Mouse (Mus musculus) CH12F3 (cell line): ENCODE measurements around the gene Sprr2i.

ENCODE experiments used
- in situ Hi-C: fragments of 300-500 bp; cut with MboI; formaldehyde crosslinking; loops from 2 replicates; pipeline ENCODE4 v1.14.3; 2020; ENCODE audit warnings: low sequenced_read_pairs

Sprr2i gene

DNA sequence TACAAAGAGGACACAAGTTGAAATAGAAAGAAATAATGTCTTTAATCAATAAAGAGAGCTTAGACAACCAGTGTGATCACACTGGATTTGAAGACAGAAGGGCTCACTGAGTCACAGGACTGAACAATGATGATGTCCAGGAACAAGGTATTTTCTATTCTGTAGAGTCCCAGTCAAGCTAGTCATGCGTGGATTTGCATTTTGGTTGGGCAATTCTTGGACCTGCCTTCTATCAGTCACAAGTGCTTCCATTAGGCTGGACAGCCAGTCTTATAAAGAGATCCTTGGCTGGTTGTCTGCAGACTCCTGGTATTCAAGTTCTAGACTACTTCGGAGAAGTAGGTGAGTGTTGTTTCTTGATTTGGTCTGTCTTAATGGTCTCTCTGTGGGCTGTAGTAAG is at the start of gene Sprr2i:
Gene Sprr2i, plus strand, starts transcription at position 301 of the 400 bp plus-strand sequence.
- in situ Hi-C loops, result no loop called here

DNA sequence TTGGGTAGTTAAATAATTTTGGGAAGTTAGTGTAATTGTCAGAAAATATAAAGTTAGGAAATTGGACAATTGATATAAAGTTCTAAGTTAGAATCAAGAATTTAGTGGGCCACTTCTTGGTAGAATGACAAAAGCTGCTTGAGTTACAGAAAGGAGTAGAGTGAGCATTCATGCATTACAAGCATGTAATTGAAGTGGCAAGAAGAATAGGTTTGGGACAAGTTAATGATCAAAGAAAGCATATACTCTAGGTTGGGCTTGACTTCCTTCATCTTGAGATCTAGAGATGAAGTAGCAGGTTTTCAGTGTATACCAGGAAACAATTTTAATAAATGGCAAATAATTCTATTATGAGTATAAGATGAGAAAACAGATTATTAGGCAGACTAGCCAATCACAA is 46.2 kb upstream of the Sprr2i start:
- in situ Hi-C loops, result no loop called here

DNA sequence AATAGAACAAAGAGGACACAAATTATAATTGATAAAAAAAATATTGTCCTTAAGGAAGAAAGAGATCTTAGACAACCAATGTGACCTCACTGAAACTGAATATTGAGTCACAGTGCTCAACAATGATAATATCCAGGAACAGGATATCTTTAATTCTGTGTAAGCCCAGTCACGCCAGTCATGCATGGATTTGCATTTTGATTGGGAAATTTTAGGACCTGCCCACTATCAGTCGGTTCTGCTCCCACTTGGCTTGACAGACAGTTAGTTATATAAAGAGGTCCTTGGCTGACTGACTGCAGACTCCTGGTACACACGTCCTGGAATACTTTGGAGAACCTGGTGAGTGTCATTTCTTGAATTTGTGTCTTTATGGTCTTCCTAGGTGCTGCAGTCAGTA is 42.9 kb upstream of the Sprr2i start, which contains the start of gene Sprr2f:
Gene Sprr2f, plus strand, starts transcription at position 301 of the 400 bp plus-strand sequence.
- in situ Hi-C loops, result no loop called here

DNA sequence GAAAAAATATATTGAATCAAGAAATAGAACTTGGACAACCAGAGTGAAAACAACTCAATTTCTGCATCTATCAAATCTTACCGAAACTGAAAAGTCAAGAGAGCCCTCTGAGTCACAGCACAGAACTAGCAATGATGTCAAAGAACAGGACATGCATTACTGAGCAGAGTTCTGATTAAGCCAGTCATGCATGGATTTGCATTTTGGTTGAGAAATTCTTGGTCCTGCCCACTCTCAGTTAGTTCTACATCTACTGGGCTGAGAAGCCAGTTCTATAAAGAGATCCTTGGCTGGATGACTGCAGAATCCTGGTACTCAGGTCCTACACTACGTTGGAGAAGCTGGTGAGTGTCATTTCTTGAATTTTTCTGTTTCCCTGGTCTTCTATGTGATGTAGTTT is 34.2 kb upstream of the Sprr2i start:
- in situ Hi-C loops, result no loop called here

DNA sequence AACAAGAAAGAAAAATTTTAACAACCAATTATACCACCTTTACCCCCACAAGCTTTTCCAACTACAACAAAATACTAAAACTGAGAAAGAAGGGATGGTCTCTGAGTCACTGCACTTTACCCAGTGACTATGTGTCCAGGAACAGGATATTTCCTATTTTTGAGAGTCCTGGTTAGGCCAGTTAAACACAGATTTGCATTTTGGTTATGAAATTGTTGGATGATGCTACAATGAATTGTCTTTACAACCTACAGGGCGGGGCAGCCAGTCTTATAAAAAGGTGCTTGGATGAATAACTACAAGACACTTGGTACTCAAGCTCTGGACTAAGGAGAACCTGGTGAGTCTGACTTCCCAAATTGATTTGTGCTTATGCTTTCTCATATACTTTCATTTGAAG is 22.4 kb upstream of the Sprr2i start, which contains the start of gene Sprr2h:
Gene Sprr2h, plus strand, starts transcription at position 301 of the 400 bp plus-strand sequence.
- in situ Hi-C loops, result no loop called here

DNA sequence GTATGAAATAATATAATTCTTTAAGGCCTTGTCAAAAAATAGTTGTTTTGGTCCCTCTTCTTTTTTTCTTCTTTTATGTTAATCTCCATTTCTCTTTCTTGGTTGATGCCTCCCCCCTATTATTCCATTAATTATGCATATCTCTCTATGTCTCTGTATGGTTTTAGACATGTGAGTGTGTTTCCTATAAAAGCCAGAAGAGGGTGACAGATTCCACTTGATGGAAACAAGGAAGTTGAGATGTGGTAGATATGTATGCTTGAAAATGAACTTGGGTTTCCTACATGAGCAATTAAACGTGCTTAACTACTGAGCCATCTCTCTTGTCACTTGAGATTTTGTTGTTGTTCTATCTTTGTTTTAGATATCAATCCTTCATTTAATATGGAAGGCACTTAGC is 13.5 kb upstream of the Sprr2i start:
- in situ Hi-C loops, result no loop called here

DNA sequence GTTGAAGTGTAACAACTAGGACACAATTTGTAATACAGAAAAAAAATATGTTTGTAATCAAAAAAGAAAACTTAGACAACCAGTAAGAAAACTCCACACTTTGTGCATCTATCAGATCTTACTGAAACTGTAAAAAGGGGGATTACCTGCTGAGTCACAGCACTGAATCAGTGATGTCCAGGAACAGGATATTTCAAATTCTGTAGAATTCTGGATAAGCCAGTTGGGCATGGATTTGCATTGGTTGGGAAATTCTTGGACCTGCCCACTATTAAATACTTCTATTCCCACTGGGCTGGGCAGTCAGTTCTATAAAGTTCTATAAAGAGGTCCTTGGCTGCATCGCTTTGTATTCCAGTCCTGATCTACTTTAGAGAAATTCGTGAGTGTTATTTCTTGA is 10.0 kb downstream of the Sprr2i start, which contains the start of gene Sprr2j-ps:
Gene Sprr2j-ps, plus strand, starts transcription at position 301 of the 400 bp plus-strand sequence.
- in situ Hi-C loops, result no loop called here

DNA sequence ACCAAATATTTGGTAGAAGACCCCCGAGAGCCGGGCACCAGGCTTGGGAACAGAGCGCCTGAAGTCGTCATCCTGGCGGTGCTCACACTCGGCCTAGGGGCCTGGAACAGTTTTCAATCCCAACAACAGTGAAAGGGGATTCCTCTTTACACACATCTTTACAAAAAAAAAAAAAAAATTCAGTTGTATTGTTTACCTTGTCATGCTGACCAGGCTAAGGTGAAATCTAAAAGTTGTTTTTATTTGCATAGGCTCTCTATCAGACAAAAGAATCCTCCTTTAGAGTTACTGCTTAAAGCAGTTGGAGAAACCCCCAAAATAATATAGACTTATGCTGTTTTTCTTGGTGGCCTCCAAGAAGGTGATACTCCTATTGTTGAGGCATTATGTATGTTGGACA is 21.5 kb downstream of the Sprr2i start, which contains the start of gene Gm9774:
Gene Gm9774, minus strand, starts transcription at position 101 of the 400 bp plus-strand sequence.
- in situ Hi-C loops, result no loop called here

DNA sequence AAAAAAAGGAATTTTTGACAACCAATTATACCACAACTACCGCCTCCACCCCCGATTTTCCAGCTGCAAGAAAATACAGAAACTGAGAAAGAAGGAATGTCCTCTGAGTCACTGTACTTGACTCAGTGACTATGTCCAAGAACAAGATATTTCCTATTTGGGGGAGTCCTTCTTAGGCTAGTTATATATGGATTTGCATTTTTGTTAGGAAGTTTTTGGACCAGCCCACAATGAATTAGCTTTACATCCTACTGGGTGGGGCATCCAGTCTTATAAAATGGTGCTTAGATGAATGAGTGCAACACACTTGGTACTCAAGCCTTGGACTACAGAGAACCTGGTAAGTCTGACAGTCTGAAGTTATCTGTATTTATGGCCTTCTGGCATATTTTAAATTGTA is 24.5 kb downstream of the Sprr2i start, which contains the start of gene Sprr2k:
Gene Sprr2k, plus strand, starts transcription at position 301 of the 400 bp plus-strand sequence.
- in situ Hi-C loops, result no loop called here

DNA sequence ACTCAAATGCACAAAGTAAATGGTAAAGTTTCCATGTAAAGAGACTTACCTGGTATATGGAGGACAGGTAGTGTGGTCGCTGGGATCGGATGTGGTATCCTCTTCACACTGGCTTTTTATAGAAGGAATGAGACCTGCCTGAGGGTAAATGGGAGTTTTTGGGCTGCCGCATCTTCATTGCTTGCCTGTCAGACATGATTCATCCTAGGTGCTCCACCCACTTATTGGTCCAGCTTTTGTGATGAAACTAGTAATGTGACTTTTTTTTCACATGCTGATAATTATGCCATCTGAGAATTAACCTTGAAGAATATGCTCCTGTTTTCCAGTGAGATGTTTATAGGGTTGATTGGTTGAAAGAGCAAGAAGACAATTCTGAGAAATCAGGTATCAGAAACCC is 30.9 kb downstream of the Sprr2i start, which contains the start of gene Sprr1b:
Gene Sprr1b, minus strand, starts transcription at position 101 of the 400 bp plus-strand sequence.
- in situ Hi-C loops, result no loop called here

DNA sequence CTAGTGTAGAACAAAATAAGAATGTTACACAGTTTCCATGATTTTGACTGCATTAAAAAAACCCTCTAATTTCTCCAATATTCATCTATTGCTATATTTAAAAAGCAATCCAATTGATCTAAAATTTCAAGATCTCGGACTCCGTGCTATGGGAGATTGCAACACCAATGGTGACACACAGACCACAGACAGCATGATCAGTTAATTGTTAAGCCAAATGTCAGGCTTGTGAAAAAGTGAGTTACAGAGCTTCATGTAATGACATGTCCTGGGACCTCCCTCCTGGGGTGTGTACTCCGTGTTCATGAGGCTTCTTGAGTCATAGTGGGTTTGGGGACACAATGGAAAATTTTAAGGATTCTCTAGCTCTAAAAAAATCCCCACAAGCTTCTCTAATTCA is 32.4 kb downstream of the Sprr2i start:
- in situ Hi-C loops, result no loop called here

DNA sequence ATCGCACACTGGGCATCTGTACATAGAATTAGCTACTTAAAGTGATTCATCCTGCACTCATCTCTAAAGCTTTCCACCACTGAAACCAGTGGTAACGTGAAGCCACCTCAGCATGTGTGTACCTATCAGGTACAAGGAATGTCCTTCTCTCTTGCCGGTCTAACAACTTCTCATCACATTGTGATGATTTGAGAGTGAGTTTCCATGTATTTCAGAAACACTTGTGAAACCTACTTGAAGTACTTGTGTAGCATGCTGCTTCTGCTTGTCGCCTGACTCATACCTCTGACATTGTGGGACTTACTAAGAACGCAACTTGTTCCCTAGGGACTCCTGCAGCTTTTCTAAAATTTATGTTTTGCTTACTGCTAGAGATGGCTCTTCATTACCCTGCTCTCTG is 47.4 kb downstream of the Sprr2i start:
- in situ Hi-C loops, result no loop called here

DNA sequence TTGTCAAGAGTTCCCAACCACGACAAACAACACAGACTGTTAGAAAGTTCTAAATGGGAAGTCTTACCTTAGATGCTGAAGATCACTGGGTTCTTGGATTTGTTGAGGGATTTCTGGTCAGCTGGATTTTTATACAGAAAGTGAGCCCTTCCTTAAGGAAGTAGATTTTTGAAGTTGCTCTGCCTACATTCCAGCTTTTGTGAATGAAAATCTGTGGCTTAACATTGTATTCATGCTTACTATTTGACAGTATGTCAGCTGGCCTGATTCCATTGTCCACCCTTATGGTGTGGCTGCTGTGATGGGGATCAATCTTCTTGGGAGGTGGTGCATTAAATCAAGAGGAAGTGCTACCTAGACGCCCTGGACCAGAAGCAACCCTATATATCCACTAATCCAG is 50.8 kb downstream of the Sprr2i start, which contains the start of gene Sprr3:
Gene Sprr3, minus strand, starts transcription at position 101 of the 400 bp plus-strand sequence.
- in situ Hi-C loops, result no loop called here
